Mouse (Mus musculus): ENCODE measurements around the gene Ap2m1.
"Not testable (repeated sequence)": the region's sequence is repeated elsewhere in the genome, so short reads cannot be mapped to it uniquely, and the experiment has no call there.

Gene Ap2m1

DNA sequence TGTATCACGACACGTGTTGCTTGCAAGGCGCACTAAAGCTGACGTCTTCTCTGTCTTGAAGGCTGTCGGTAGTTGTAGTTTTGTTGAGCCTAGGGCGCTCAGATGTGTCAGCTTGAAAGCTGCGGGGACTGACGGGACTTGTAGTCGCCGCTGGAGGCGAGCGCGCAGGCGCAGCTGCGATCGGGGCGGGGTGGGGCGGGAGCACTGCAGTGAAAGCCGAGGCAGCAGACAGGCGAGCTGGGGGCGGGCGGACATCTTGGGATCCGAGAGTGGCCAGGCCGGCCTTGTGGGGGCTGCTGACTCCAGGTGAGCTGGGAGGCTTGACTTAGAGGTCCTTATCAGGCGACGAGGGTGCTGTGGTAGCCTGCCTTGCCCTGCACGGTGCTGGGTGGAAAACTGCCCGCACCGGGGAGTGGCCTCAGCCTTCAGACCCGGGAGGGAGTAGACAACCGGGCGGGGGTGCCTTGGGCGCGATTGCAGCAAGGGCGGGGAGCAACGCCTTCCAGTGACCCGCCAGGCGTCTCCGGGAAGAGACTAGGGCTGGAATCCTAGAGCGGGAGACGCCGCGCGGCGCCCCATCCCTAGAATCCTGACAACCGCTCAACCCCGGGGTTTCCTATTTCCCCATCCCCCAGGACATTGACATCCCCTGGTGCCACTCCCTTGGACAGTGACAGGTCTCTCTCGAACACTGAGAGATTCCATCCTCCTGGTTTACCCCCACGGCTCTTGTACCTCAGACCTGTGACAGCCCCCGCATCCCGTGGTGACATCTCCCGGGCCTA lies at the start of gene Ap2m1:
Ap2m1 (plus strand) TSS at position 183 of the 785 bp plus-strand sequence.
- DNase-seq = peak; percentile 98

GRCm38 (mm10) chr16:20486048-20486447 lies 49.2 kb upstream of the Ap2m1 start:
- DNase-seq = no peak

- DNase-seq = no peak
Measured at GRCm38 (mm10) chr16:20488151-20488550, 47.1 kb upstream of the Ap2m1 start.

DNA sequence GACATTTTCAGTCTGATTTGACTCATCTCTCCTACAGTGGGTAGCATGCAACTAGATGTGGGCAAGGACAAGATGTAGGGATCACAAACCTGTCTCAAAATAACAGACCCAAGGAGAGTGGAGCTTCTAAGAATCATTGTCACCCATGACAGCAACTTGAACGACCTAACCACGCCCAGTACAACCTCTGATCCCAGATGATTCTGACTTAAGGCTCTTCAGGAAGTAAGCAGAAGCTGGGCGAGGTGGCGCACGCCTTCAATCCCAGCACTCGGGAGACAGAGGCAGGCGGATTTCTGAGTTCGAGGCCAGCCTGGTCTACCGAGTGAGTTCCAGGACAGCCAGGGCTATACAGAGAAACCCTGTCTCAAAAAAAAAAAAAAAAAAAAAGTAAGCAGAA lies 46.5 kb upstream of the Ap2m1 start:
- DNase-seq = not testable (repeated sequence)

DNA sequence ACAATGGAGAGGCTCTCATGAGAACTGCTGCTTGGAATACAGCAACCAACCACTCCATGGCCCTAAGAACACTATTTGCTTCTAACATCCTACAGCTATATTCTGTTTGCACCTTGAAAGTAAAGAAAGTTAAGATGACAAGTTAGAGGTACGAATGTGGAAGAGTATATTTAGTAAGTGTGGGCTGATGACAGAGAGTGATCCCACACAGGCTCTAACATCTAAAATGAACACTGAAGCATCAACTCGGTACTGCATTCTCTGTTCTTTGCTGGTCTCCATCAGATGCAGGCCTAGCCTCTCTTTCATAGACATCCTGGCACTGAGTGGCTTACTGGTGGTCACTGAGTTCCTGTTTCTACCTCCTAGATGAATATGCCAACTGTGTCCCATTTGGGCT lies 46.0 kb upstream of the Ap2m1 start:
- no peak for DNase-seq

DNA sequence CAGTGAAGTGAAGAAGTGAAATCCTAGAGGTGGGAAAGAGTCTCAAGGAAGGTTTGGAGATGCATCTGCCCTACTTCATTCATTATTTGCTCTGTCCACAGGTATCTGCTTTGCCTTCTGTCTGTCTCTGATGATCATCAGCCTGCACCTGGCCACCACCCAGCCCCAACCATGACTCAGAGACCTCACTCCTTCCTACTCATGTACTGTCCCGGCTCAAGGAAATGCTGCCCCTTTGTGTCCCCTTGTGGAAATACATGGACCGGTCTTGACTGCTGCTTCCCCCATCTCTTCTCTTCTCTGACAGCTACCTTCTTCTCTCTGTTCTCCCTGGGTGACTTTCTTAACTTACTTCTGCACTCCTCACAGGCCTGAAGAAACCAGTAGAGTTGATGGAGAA lies 44.7 kb upstream of the Ap2m1 start:
- no peak for DNase-seq

GRCm38 (mm10) chr16:20491301-20491700 lies 44.0 kb upstream of the Ap2m1 start:
- no peak for DNase-seq

- DNase-seq = no peak
Measured at GRCm38 (mm10) chr16:20493452-20493851, 41.8 kb upstream of the Ap2m1 start.

DNA sequence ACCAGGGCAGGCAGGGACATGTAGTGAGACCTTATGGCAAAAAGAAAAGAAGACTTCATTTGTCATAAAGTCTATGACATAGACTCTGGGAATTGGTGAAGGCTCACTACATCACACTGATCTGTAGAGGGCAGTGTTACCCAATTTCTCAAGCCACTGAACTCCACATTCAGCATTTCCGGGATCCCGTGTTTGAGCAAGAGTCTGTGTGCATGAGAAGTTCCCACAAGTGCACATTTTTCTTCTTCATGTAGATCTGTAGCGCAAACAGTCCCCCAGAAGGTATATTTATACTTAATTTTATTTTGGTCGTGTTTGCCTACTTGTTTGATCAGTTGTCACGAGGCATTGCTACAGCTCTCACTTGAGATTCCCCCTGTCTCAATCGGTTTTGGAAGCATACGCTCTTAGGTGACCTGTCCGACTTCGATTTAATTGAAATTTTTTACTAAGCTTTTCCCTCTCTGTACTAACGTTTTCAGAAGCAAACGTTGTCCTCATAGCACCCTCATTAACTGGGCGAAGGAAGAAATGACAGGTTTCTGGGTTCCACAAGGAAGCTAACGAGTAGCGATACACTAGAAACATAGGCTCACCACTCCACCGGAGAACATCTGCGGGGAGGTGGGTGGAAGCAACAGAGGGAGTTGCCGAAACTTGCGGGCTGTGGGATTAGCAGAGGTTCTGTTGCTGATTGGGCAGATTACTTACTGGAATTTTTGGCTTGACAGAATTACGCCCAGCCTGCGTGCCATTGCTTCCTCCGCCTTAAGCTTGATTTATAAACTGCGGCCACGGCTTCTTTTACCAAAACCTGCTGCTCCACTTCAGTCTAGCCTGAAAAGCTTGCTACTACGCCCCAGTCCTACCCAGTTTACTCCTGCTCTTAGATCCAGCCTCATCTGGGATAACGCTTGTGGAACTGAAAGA lies 38.3 kb upstream of the Ap2m1 start:
- DNase-seq = peak; percentile 66

GRCm38 (mm10) chr16:20497980-20498676 lies 37.1 kb upstream of the Ap2m1 start:
- peak; percentile 47 for DNase-seq

- DNase-seq = peak; percentile 97
Measured at GRCm38 (mm10) chr16:20498677-20499475, 36.4 kb upstream of the Ap2m1 start, which contains the start of gene Eif2b5. Gene Eif2b5, plus strand, starts transcription at chr16:20498817.

GRCm38 (mm10) chr16:20506000-20506399 lies 29.3 kb upstream of the Ap2m1 start:
- DNase-seq = no peak

DNA sequence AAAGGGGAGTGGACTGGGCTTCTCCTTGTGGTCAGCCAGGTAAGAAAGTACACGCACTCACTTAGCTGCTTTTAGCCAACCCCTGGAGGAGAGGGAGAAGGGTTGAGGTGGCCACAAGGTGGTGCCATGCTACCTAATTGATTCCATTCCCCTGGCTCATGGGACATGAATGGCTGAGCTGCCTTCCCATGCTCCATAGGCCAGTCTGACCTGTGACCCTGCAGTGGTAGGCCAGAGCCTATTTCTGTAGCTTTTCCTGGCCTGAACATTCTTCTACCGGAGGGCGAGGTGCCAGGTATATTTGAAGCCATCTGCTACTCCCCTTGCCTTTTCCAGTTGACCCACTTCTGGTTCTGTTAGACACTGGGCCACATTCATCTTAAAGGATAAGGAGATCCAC lies 25.9 kb upstream of the Ap2m1 start:
- DNase-seq = peak; percentile 73

DNA sequence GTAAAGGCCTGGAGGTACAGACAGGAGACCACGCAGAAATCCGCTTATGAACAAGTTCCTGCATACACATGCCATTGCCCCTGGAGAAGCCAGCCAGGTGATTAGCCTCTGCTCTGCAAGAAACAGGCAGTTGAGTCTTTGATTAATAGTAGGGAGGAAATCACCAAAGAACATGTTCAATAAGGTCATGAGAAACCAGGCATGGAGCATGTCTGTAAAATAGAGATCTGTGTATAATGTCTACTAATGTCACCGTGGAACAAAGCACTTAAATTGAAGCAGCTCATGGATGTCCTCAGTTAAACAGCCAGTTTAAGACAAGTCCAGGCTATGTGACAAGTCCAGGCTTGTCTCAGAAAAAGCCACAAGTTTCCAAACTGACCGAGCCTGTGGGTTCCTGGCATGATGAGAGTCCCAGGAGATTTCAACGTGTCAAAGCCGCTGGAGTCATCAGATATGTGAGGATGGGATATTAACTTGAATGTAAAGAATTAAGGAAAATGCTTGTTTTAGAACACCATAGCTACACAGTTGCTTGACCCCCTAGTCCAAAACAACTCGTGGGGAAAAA lies 23.9 kb upstream of the Ap2m1 start:
- no peak for DNase-seq

GRCm38 (mm10) chr16:20516032-20516431 lies 19.2 kb upstream of the Ap2m1 start:
- DNase-seq = no peak

DNA sequence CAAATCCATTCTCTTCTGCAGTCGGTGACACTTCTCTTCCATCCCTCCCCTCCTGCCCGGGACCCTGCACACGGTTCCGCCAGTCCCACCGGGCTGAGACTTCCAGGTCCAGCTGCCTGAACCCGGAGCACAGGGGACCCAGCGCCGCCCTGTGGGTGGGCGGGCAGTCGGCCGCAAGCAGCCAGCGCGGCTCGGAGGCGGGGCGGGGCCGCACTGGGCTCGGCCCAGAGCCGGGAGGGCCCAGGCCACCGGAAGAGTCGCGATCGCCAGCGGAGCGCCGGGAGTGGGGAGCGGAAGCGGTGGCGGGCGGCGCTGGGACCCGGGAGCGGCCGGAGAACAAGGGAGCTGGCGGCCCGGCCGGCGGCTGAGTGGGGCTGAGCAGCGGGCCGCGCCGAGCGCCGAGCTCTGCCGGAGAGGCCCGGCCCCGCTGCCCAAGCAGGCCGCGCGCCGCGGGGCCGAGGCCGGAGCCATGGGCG lies 18.5 kb upstream of the Ap2m1 start, which contains the start of gene Dvl3:
Dvl3 (plus strand) TSS at position 257 of the 476 bp plus-strand sequence.
- peak; percentile 91 for DNase-seq

GRCm38 (mm10) chr16:20517216-20517615 lies 18.1 kb upstream of the Ap2m1 start:
- DNase-seq = no peak

DNA sequence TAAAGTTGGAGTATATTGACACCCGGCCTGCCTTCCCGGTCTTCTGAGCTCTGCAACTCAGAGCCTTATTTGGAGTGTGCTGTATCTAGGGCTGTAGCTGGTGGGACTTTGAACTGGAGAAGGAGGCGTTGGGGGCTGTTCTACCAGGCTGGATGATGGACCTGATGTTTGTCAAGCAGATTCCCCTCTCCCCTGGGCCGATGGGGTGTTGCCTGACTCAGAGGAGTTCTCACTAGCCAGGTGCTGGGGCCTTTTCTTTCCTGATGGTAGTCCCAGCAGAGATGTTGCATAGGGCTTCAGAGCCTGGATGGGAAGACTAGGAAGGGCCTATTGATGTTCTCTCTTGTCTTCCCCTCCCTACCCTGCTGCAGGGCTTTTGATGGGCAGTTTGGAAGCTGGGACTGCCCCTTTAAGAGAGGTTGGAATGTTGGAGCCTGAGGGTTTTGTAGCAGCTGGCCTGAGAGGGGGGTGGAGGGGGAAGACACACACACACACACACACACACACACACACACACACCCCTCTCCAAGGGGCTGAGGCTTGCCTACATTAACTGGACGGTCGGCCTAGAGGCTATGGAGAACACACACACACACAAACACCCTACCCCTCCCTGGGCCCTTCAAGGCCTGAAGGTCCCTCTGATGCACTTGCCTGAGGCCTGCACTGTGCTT lies 17.4 kb upstream of the Ap2m1 start:
- no peak for DNase-seq

DNA sequence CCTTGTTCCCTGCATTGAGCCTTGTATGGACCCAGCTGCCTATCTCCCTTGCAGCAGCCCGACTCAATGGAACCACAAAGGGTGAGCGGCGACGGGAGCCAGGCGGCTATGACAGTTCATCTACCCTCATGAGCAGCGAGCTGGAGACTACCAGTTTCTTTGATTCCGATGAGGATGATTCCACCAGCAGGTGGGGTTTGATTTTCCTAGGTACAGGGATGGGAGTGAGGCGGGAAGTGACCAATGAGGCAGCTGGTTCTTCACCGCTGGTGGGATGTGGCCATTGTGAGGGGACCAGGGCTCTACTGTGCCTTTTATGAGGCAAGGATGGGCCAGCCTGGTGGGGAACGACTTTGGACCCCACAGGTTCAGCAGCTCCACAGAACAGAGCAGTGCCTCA lies 11.4 kb upstream of the Ap2m1 start:
- DNase-seq = no peak

- no peak for DNase-seq
Measured at GRCm38 (mm10) chr16:20528779-20529178, 6.5 kb upstream of the Ap2m1 start.

DNA sequence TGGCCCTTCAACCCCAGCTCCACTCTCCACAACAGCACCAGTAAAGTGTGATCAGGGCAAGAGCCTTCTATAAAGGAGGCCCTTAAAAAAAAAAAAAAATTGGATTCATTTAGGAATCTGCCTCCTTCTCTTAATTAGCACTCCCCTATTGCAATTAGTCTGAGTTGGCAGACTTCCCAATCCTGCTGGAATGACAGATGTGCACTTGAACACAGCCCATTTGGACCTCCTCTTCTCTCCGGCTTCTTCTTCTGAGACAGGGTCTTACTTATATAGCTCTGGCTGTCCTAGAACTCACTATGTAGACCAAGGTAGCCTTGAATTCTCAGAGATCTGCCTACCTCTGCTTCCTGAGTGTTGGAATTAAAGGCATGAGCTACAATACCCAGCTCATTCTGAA lies 5.9 kb upstream of the Ap2m1 start:
- no peak for DNase-seq
